Mouse (Mus musculus): ENCODE data around the gene Smim6. TPM values are rescaled to one million over a fixed set of nuclear protein-coding genes. Genes with fewer than 3 reads are reported as not detected.

Smim6 gene
- total and polyA plus RNA-seq, 3 experiments: 0.29 TPM; not detected in 2

- TF ChIP-seq EP300 (IDR thresholded peaks at IDR 0.05; ENCODE audit: insufficient read depth, low read depth, low read length): no peak
- TF ChIP-seq POLR2A (IDR thresholded peaks at IDR 0.05; ENCODE audit: insufficient read depth, low read depth, low read length): no peak
- TF ChIP-seq CTCF (IDR thresholded peaks at IDR 0.05): no peak
- peak overlapping the region; percentile 15; the same call in 1 of the 2 replicates for H3K27ac ChIP-seq
- intact Hi-C loops (cut with DNase I): no loop called here
These were observed 34.5 kb downstream of the Smim6 start for GRCm38 (mm10) chr11:115946221-115946828.

GRCm38 (mm10) chr11:115948316-115948715 is 36.5 kb downstream of the Smim6 start:
- Histone ChIP-seq H3K4me1 (ENCODE audit: control insufficient read depth, insufficient read depth, low read length) (no peaks in the 10 kb centered on the region), H3K79me2 (replicated peaks; ENCODE audit: control insufficient read depth, insufficient read depth, low read length) (no peaks in the 10 kb centered on the region), H3K27me3 (ENCODE audit: control insufficient read depth, insufficient read depth, low read length) (no peaks in the 10 kb centered on the region), H3K36me3 (ENCODE audit: control insufficient read depth, insufficient read depth, low read length) (no peaks in the 10 kb centered on the region), H3K27ac (no peak overlapping the region), H3K4me3 (no peak overlapping the region), H3K9ac (ENCODE audit: low read depth, low read length) (no peak overlapping the region)
- TF ChIP-seq EP300 (IDR thresholded peaks at IDR 0.05; ENCODE audit: insufficient read depth, low read depth, low read length) (no peak), POLR2A (IDR thresholded peaks at IDR 0.05; ENCODE audit: insufficient read depth, low read depth, low read length) (no peak), CTCF (IDR thresholded peaks at IDR 0.05) (no peak)
- WGBS: 83% methylated on average over 9 of the region's 9 CpGs
- intact Hi-C loops (cut with DNase I): no loop called here
- DNase-seq: no peak

More at GRCm38 (mm10) chr11:115946221-115946828, 34.5 kb downstream of the Smim6 start:
- Histone ChIP-seq H3K9ac (ENCODE audit: low read depth, low read length) (no peak overlapping the region), H3K79me2 (replicated peaks; ENCODE audit: control insufficient read depth, insufficient read depth, low read length) (no peaks in the 10 kb centered on the region), H3K4me3 (no peak overlapping the region), H3K36me3 (ENCODE audit: control insufficient read depth, insufficient read depth, low read length) (no peaks in the 10 kb centered on the region), H3K4me1 (ENCODE audit: control insufficient read depth, insufficient read depth, low read length) (no peaks in the 10 kb centered on the region), H3K27me3 (ENCODE audit: control insufficient read depth, insufficient read depth, low read length) (no peaks in the 10 kb centered on the region)
- no peak for DNase-seq
- WGBS: 54% methylated on average over 9 of the region's 9 CpGs

GRCm38 (mm10) chr11:115950719-115951118 is 38.9 kb downstream of the Smim6 start:
- H3K79me2 ChIP-seq (replicated peaks; ENCODE audit: control insufficient read depth, insufficient read depth, low read length): no peaks in the 10 kb centered on the region
- 80% methylated on average over 2 of the region's 2 CpGs for WGBS
- H3K27me3 ChIP-seq (ENCODE audit: control insufficient read depth, insufficient read depth, low read length): no peaks in the 10 kb centered on the region
- DNase-seq: no peak
- TF ChIP-seq POLR2A (IDR thresholded peaks at IDR 0.05; ENCODE audit: insufficient read depth, low read depth, low read length) (no peak), CTCF (IDR thresholded peaks at IDR 0.05) (no peak), EP300 (IDR thresholded peaks at IDR 0.05; ENCODE audit: insufficient read depth, low read depth, low read length) (no peak)
- no peak overlapping the region for H3K9ac ChIP-seq (ENCODE audit: low read depth, low read length)
- no peak overlapping the region for H3K27ac ChIP-seq
- intact Hi-C loops (cut with DNase I): no loop called here
- H3K4me1 ChIP-seq (ENCODE audit: control insufficient read depth, insufficient read depth, low read length): no peaks in the 10 kb centered on the region
- no peaks in the 10 kb centered on the region for H3K36me3 ChIP-seq (ENCODE audit: control insufficient read depth, insufficient read depth, low read length)
- H3K4me3 ChIP-seq: no peak overlapping the region

- H3K4me1 ChIP-seq (ENCODE audit: control insufficient read depth, insufficient read depth, low read length): no peaks in the 10 kb centered on the region
- H3K79me2 ChIP-seq (replicated peaks; ENCODE audit: control insufficient read depth, insufficient read depth, low read length): no peaks in the 10 kb centered on the region
- no peaks in the 10 kb centered on the region for H3K27me3 ChIP-seq (ENCODE audit: control insufficient read depth, insufficient read depth, low read length)
- TF ChIP-seq CTCF (IDR thresholded peaks at IDR 0.05): no peak
- no peak overlapping the region for H3K4me3 ChIP-seq
- DNase-seq: no peak
- WGBS: 61% methylated on average over 5 of the region's 5 CpGs
- intact Hi-C loops (cut with DNase I): no loop called here
- no peaks in the 10 kb centered on the region for H3K36me3 ChIP-seq (ENCODE audit: control insufficient read depth, insufficient read depth, low read length)
- no peak overlapping the region for H3K9ac ChIP-seq (ENCODE audit: low read depth, low read length)
- peak overlapping the region; percentile 26 for H3K27ac ChIP-seq
These were observed 42.9 kb downstream of the Smim6 start for GRCm38 (mm10) chr11:115954712-115955111.

GRCm38 (mm10) chr11:115955195-115955858 is 43.5 kb downstream of the Smim6 start:
- Histone ChIP-seq H3K27me3 (ENCODE audit: control insufficient read depth, insufficient read depth, low read length) (no peaks in the 10 kb centered on the region), H3K27ac (peak overlapping the region; percentile 43; the same call in 1 of the 2 replicates), H3K36me3 (ENCODE audit: control insufficient read depth, insufficient read depth, low read length) (no peaks in the 10 kb centered on the region), H3K9ac (ENCODE audit: low read depth, low read length) (no peak overlapping the region), H3K4me3 (no peak overlapping the region), H3K4me1 (ENCODE audit: control insufficient read depth, insufficient read depth, low read length) (no peaks in the 10 kb centered on the region), H3K79me2 (replicated peaks; ENCODE audit: control insufficient read depth, insufficient read depth, low read length) (no peaks in the 10 kb centered on the region)
- DNase-seq: peak in 1 of 2 experiments; percentile 52
- TF ChIP-seq POLR2A (IDR thresholded peaks at IDR 0.05; ENCODE audit: insufficient read depth, low read depth, low read length) (no peak), CTCF (IDR thresholded peaks at IDR 0.05) (no peak), EP300 (IDR thresholded peaks at IDR 0.05; ENCODE audit: insufficient read depth, low read depth, low read length) (no peak)
- intact Hi-C loops (cut with DNase I): no loop called here
- WGBS: 68% methylated on average over 10 of the region's 10 CpGs

GRCm38 (mm10) chr11:115956453-115956852 is 44.6 kb downstream of the Smim6 start:
- Histone ChIP-seq H3K79me2 (replicated peaks; ENCODE audit: control insufficient read depth, insufficient read depth, low read length) (no peaks in the 10 kb centered on the region), H3K27ac (no peak overlapping the region), H3K4me3 (no peak overlapping the region), H3K36me3 (ENCODE audit: control insufficient read depth, insufficient read depth, low read length) (no peaks in the 10 kb centered on the region), H3K9ac (ENCODE audit: low read depth, low read length) (no peak overlapping the region), H3K4me1 (ENCODE audit: control insufficient read depth, insufficient read depth, low read length) (no peaks in the 10 kb centered on the region), H3K27me3 (ENCODE audit: control insufficient read depth, insufficient read depth, low read length) (no peaks in the 10 kb centered on the region)
- 60% methylated on average over 4 of the region's 4 CpGs for WGBS
- TF ChIP-seq POLR2A (IDR thresholded peaks at IDR 0.05; ENCODE audit: insufficient read depth, low read depth, low read length) (no peak), EP300 (IDR thresholded peaks at IDR 0.05; ENCODE audit: insufficient read depth, low read depth, low read length) (no peak), CTCF (IDR thresholded peaks at IDR 0.05) (no peak)
- no peak for DNase-seq
- intact Hi-C loops (cut with DNase I): no loop called here
